Mouse (Mus musculus): Measurements from ENCODE around the gene Gm44790. TPM values are rescaled to one million over a fixed set of nuclear protein-coding genes. Genes with fewer than 3 reads are reported as not detected.

Gene Gm44790
- polyA plus RNA-seq (2021; fragmentation: Nextera tagmentation), result 7.7 TPM in 1 of 2 replicates, not detected in the other
- long read RNA-seq, experiment 1, partial matches to known transcripts, result 0 of 4 reads
- long read RNA-seq, experiment 1, other reads (novel, unspliced or antisense), result 4 of 4 reads
- long read RNA-seq, experiment 2, partial matches to known transcripts, result 0 of 4 reads
- long read RNA-seq, experiment 2, other reads (novel, unspliced or antisense), result 4 of 4 reads

DNA sequence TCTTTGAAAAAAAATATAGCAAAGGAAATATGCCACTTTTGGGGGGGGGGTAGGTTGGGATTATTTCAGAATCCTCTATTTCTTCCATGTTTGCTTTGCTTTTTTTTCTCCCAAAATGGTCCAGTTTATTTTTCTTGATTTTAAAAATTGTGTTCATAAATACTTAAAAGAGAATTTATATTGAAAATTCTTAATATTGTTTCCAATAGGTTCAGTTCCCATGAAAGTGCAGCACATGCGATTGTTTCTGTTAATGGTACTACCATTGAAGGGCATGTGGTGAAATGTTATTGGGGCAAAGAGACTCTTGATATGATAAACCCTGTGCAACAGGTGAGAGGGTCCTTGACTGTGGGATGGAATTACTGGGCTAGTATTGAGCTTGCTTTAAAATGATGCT lies at the start of gene Gm44790:
TSS of gene Gm44790 (plus strand) at position 301 of the 400 bp plus-strand sequence.

GRCm38 (mm10) chr6:86396581-86397256 lies 29.7 kb upstream of the Gm44790 start, which contains the start of gene Pcyox1:
Gene Pcyox1 (minus strand): TSS chr6:86397154.

GRCm38 (mm10) chr6:86404100-86404861 lies 22.2 kb upstream of the Gm44790 start, which contains the start of gene Tia1:
Gene Tia1 (plus strand): TSS chr6:86404219.

DNA sequence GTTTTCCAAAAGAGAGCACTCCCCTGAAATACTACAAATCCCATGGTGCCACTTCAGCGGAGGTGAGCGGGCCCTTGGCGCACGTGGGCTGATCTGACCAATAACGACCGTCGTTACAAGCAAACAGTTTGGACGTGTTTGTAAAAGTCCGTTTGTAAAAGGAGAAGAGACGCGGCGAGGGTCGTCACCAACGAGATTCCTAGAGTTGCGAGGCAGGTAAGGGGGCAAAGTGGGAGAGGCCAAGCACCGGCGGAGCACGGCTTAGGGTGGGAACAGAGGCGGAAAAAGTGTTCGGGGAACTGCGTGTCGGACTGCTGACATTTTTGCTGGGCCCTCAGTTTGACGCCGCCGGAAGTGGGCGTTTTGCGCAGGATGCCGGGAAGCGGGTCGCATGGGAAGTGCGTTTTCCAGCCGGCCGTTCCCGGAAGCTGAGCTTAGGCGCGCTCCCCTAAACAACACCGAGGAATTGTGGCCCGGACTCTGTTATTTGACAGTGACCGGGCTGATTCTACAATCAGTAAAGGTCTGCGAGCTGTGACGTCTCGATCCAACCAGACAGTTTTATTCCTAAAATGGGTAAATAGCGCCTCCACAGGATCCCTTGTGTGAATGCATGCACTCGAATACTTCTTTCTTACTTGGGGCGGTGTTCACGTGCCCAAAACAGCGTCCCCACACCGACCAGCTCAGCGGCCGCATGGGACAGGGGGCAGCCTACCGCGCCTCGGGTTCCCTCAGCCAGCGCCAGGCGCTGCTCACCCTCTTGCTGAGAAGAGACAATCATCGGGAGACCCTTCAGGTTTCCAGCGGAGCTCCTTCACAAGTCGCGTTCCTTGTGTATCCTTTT lies 12.0 kb downstream of the Gm44790 start, which contains the start of gene C87436:
TSS of gene C87436 (plus strand) at position 103 of the 847 bp plus-strand sequence.

Other genes with a start within 250 kb of the Gm44790 start
- gene Tgfa, start 231.4 kb upstream of the Gm44790 start, polyA plus RNA-seq (2021; fragmentation: Nextera tagmentation), result 11.5 and 13.3 TPM in 2 replicates
- 37.3 and 46.2 TPM in 2 replicates for gene Fam136a, start 61.0 kb upstream of the Gm44790 start, polyA plus RNA-seq (2021; fragmentation: Nextera tagmentation)
- 261 and 333 TPM in 2 replicates for gene Snrpg, start 55.4 kb upstream of the Gm44790 start, polyA plus RNA-seq (2021; fragmentation: Nextera tagmentation)
- 53.0 and 80.1 TPM in 2 replicates for gene Pcyox1, start 29.5 kb upstream of the Gm44790 start, polyA plus RNA-seq (2021; fragmentation: Nextera tagmentation)
- gene Tia1, start 22.4 kb upstream of the Gm44790 start, polyA plus RNA-seq (2021; fragmentation: Nextera tagmentation), result 25.4 and 26.9 TPM in 2 replicates
- gene C87436, start 11.7 kb downstream of the Gm44790 start, polyA plus RNA-seq (2021; fragmentation: Nextera tagmentation), result 17.1 and 19.3 TPM in 2 replicates
- gene Pcbp1, start 99.7 kb downstream of the Gm44790 start, polyA plus RNA-seq (2021; fragmentation: Nextera tagmentation), result 87.0 and 273 TPM in 2 replicates
- gene Asprv1, start 201.5 kb downstream of the Gm44790 start, polyA plus RNA-seq (2021; fragmentation: Nextera tagmentation), result 0.50 and 0.59 TPM in 2 replicates
- 7.7 and 9.4 TPM in 2 replicates for gene Mxd1, start 242.5 kb downstream of the Gm44790 start, polyA plus RNA-seq (2021; fragmentation: Nextera tagmentation)